Mouse (Mus musculus): ENCODE results near the gene Sox13.

DNA sequence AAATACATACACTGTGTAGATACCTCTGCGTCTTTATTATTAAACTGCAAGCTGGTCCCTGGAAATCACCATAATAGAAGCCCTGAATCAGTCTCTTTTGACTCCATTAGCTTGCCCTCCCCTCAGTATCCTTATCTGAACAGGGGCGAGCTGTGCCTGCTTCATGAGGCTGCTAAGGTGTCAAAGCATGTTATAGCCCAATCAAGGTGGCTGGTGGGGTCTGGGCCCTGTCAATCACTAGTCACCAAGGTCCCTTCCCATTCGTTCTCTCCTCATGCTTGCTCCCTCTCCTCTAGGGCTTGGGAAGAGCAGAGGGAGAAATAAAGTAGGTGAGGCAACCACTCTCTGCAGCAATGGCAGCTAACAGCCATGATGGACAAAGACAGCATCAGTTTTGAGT, 77.0 kb downstream of the Sox13 start:
- no peak for TF ChIP-seq BHLHE40 (IDR thresholded peaks at IDR 0.05; ENCODE audit: low read depth, low read length)
- TF ChIP-seq CTCF (conservative IDR thresholded peaks at IDR 0.05 in 1 of 2, IDR thresholded peaks at IDR 0.05 in 1 of 2; ENCODE audit: low read depth in 2 of 2, low read length in 2 of 2), result no peak
- TF ChIP-seq HCFC1 (IDR thresholded peaks at IDR 0.05; ENCODE audit: low read depth, low read length), result no peak
- TF ChIP-seq USF1 (IDR thresholded peaks at IDR 0.05; ENCODE audit: low read depth, low read length), result no peak
- TF ChIP-seq POLR2A (IDR thresholded peaks at IDR 0.05; ENCODE audit: low read depth, low read length), result no peak
- no peak for TF ChIP-seq EP300 (IDR thresholded peaks at IDR 0.05; ENCODE audit: low read length)
- TF ChIP-seq KAT2A (IDR thresholded peaks at IDR 0.05; ENCODE audit: insufficient replicate concordance, low read length), result no peak
- no peak for TF ChIP-seq MYC (IDR thresholded peaks at IDR 0.05; ENCODE audit: low read depth, low read length)
- no peak for TF ChIP-seq MAX (IDR thresholded peaks at IDR 0.05; ENCODE audit: low read length)
- TF ChIP-seq RCOR1 (conservative IDR thresholded peaks at IDR 0.05; ENCODE audit: low read depth, low read length), result no peak
- TF ChIP-seq NELFE (IDR thresholded peaks at IDR 0.05; ENCODE audit: low read depth, low read length), result no peak
- no peak for TF ChIP-seq UBTF (IDR thresholded peaks at IDR 0.05; ENCODE audit: low read depth, low read length)
- no peak for TF ChIP-seq MAFK (IDR thresholded peaks at IDR 0.05; ENCODE audit: insufficient replicate concordance, low read length)
- TF ChIP-seq RAD21 (IDR thresholded peaks at IDR 0.05; ENCODE audit: low read depth, low read length), result no peak

Measured in CH12.LX (cell line).